Mouse (Mus musculus) liver, embryonic 13.5 days (tissue): ENCODE measurements around the gene Lrrc34. TPM values are rescaled to one million over a fixed set of nuclear protein-coding genes. Genes with fewer than 3 reads are reported as not detected.

Experiments
- ATAC-seq: fragments of 200-750 bp; cut with Nextera tagmentation; 2 replicates; pipeline ENCODE4 v1.8.0; 2017; ENCODE audit warnings: low read depth, mild to moderate bottlenecking, moderate number of reproducible peaks, moderate library complexity
- DNase-seq: peaks from one replicate; pipeline ENCODE4 v3.0.0; 2022
- H3K27ac ChIP-seq: fragments of 300-500 bp; sonication (generic); 2 replicates; pipeline ENCODE4 v1.5.1; 2015; ENCODE audit warnings: moderate library complexity, mild to moderate bottlenecking, inconsistent platforms
- H3K27me3 ChIP-seq: fragments of 300-500 bp; sonication (generic); 2 replicates; pipeline ENCODE4 v1.6.1; 2015; ENCODE audit warnings: mild to moderate bottlenecking, inconsistent platforms
- H3K36me3 ChIP-seq: fragments of 300-500 bp; sonication (generic); 2 replicates; pipeline ENCODE4 v1.6.1; 2015; ENCODE audit warnings: mild to moderate bottlenecking, inconsistent platforms
- H3K4me1 ChIP-seq: fragments of 300-500 bp; sonication (generic); replicated peaks from 2 replicates; pipeline ENCODE4 v1.6.1; 2015; ENCODE audit warnings: inconsistent platforms
- H3K4me2 ChIP-seq: fragments of 300-500 bp; sonication (generic); 2 replicates; pipeline ENCODE4 v1.6.1; 2015; ENCODE audit warnings: inconsistent platforms, mild to moderate bottlenecking, moderate library complexity
- H3K4me3 ChIP-seq: fragments of 300-500 bp; sonication (generic); replicated peaks from 2 replicates; pipeline ENCODE4 v1.5.1; 2015; ENCODE audit warnings: mild to moderate bottlenecking, inconsistent platforms
- H3K9ac ChIP-seq: fragments of 300-500 bp; sonication (generic); 2 replicates; pipeline ENCODE4 v1.6.1; 2015; ENCODE audit warnings: mild to moderate bottlenecking, inconsistent platforms
- H3K9me3 ChIP-seq: fragments of 300-500 bp; sonication (generic); replicated peaks from 2 replicates; pipeline ENCODE4 v1.6.1; 2016; ENCODE audit warnings: inconsistent platforms
- WGBS: fragments of 180-500 bp; shearing (Covaris S2); methylation state at CpG from one replicate; pipeline ENCODE4 v1.1.7; 2015; ENCODE audit not compliant: insufficient replicate concordance; 5-methylcytosine and 5-hydroxymethylcytosine counted together
- polyA plus RNA-seq: library from polyadenylated mRNA; unstranded; fragments of >200 nt; fragmentation: Nextera tagmentation; extraction: Ambion mirVana; gene quantifications from 2 replicates; pipeline ENCODE4 v1.2.1, GENCODE M21; 2015

The Lrrc34 gene
- polyA plus RNA-seq, 1 experiment from 2014 or later: 0.16 TPM

DNA sequence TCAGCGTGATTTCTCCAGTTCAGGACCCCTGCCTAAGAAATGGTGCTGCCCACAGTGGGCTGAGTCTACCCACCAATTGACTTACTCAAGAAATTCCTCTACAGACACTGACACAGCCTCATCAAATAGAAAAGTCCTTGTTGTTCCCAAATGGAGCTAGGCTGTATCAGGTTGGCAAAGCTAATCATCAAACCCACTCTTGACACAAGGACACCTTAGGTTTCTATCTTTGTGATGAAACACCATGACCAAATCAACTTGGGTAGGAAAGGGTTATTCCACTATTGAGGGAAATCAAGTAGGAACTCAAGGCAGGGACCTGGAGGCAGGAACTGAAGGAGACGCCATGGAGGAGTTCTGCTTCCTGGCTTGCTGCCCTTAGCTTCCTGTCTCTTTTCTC lies 3.5 kb downstream of the Lrrc34 start, which contains the start of gene Lrriq4:
TSS of gene Lrriq4 (plus strand) at position 301 of the 400 bp plus-strand sequence.
- Histone ChIP-seq H3K4me3 (no peak within 1 kb of the TSS), H3K4me1 (peaks cover 6% of the 10 kb centered on the region; the same call in 1 of the 2 replicates), H3K27ac (no peak within 1 kb of the TSS), H3K36me3 (no peaks in the 10 kb centered on the region), H3K9me3 (no peaks in the 10 kb centered on the region), H3K9ac (no peak within 1 kb of the TSS), H3K4me2 (no peak within 1 kb of the TSS), H3K27me3 (peaks cover 22% of the 10 kb centered on the region)
- 36% methylated on average over 2 of the region's 2 CpGs for WGBS
- DNase-seq (no peak), ATAC-seq (no peak)

DNA sequence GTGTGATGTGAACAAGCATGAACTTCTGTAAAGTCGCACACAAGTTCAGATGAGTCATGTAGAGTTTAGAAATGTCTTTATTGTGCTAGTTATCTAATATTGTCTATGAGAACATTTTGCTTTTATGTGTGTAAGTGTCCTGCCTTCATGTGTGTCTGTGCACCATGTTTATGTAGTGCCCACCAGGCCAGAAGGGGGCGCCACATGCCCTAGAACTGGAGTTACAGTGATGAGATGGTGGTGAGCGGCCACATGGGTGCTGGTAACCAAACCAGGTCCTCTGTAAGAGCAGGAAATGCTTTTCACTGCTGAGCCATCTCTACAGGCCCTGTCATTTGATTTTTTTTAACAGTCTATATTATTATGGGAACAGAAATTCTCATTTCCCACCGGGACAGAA lies 12.0 kb downstream of the Lrrc34 start:
- H3K36me3 ChIP-seq: no peaks in the 10 kb centered on the region
- no peaks in the 10 kb centered on the region for H3K27me3 ChIP-seq
- H3K9me3 ChIP-seq: no peaks in the 10 kb centered on the region
- no peak for DNase-seq
- H3K4me1 ChIP-seq: no peaks in the 10 kb centered on the region
- WGBS: 59% methylated on average over 4 of the region's 4 CpGs
- no peak overlapping the region for H3K9ac ChIP-seq
- no peak overlapping the region for H3K4me3 ChIP-seq
- H3K4me2 ChIP-seq: no peak overlapping the region
- no peak overlapping the region for H3K27ac ChIP-seq
- ATAC-seq: no peak

DNA sequence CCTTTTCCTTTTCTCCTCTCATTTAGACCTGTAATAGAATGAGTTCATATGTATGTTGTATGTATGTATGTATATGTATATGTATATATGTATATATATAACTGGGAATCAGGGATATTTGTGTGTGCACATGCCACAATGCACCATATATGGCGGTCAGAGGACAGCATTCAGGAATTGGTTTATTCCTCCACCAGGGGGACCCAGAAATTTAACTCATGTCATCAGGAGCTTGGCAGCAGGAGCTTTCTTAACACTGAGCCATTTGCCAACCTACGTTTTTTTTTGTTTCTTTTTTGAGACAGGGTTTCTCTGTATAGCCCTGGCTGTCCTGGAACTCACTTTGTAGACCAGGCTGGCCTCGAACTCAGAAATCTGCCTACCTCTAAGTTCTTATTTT lies 14.0 kb downstream of the Lrrc34 start:
- Histone ChIP-seq H3K4me3 (no peak overlapping the region), H3K9ac (no peak overlapping the region), H3K27me3 (no peaks in the 10 kb centered on the region), H3K4me1 (no peaks in the 10 kb centered on the region), H3K4me2 (no peak overlapping the region), H3K9me3 (no peaks in the 10 kb centered on the region), H3K36me3 (no peaks in the 10 kb centered on the region), H3K27ac (no peak overlapping the region)
- 34% methylated on average over 3 of the region's 3 CpGs for WGBS
- ATAC-seq (no peak), DNase-seq (no peak)

DNA sequence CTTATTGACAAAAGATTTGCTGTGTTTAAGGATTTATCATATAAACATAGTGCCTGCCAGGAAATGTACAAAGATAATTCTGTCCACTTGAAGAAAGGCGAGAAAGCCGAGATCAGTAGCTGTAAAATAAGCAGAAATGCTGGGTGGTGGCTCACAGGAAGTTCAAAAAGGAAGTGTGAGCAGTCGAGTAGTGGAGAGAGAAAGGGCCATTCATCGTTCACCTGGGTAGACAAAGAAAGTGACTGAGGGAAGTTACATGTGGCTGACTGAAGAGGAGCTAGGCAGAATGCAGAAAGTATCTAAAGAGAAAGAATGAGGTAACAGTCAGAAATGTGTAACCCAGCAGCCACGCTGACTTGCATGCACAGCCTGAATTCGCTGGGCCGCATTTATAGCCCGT lies 27.5 kb downstream of the Lrrc34 start:
- no peak overlapping the region for H3K4me3 ChIP-seq
- no peak for DNase-seq
- 51% methylated on average over 8 of the region's 8 CpGs for WGBS
- ATAC-seq: no peak
- no peak overlapping the region for H3K4me2 ChIP-seq
- no peaks in the 10 kb centered on the region for H3K27me3 ChIP-seq
- peaks cover 7% of the 10 kb centered on the region; the same call in 1 of the 2 replicates for H3K4me1 ChIP-seq
- H3K36me3 ChIP-seq: peaks cover 45% of the 10 kb centered on the region
- no peak overlapping the region; the same call in 1 of the 2 replicates for H3K27ac ChIP-seq
- H3K9ac ChIP-seq: no peak overlapping the region
- H3K9me3 ChIP-seq: no peaks in the 10 kb centered on the region

DNA sequence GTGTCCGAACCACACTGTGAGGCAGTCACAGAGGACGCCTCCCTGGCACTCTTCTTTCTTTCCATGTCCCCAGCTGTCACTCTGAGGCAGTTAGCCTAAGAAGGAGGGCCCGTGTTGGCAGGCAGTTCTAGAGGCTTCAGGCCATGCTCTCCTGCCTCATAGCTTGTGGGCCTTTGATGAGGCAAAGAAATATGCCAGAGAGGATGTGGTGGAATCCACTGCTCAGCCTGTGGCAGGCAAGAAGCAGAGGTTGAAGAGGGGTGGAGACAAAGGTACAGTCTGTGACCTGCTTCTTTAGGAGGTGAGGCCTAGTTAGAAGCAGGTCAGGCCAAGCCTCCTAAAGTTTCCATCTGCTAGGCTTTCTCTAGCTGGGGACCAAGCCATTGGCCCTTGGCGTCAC lies 36.7 kb downstream of the Lrrc34 start:
- H3K27me3 ChIP-seq: no peaks in the 10 kb centered on the region
- no peak overlapping the region for H3K4me2 ChIP-seq
- ATAC-seq (no peak), DNase-seq (no peak)
- H3K36me3 ChIP-seq: peaks cover 80% of the 10 kb centered on the region
- H3K4me3 ChIP-seq: no peak overlapping the region
- H3K9ac ChIP-seq: no peak overlapping the region
- H3K9me3 ChIP-seq: no peaks in the 10 kb centered on the region
- H3K27ac ChIP-seq: no peak overlapping the region
- H3K4me1 ChIP-seq: 0 out of 2 replicates have a peak, but pooled peaks cover 3% of the 10 kb centered on the region
- 82% methylated on average over 4 of the region's 4 CpGs for WGBS

DNA sequence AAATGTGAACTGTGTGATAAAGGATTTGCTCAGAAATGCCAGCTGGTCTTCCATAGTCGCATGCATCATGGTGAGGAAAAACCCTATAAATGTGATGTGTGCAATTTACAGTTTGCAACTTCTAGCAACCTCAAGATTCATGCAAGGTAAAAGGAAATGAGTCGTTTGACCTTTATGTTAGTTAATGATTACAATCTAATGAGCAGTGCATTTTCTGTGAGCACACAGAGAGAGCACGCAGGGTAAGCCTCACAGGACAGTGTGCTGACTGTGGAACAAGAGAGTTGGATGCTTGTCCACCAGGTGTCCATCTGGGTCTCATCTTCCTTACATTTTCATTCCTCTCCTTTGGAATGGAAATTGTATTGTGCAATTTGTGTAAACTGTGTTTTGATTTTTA lies 38.7 kb downstream of the Lrrc34 start:
- ATAC-seq: no peak
- DNase-seq: no peak
- Histone ChIP-seq H3K4me2 (no peak overlapping the region), H3K9ac (no peak overlapping the region), H3K27me3 (no peaks in the 10 kb centered on the region), H3K4me1 (peaks cover 12% of the 10 kb centered on the region), H3K9me3 (no peaks in the 10 kb centered on the region), H3K36me3 (peaks cover 78% of the 10 kb centered on the region), H3K27ac (no peak overlapping the region), H3K4me3 (no peak overlapping the region)
- 75% methylated on average over 3 of the region's 3 CpGs for WGBS

DNA sequence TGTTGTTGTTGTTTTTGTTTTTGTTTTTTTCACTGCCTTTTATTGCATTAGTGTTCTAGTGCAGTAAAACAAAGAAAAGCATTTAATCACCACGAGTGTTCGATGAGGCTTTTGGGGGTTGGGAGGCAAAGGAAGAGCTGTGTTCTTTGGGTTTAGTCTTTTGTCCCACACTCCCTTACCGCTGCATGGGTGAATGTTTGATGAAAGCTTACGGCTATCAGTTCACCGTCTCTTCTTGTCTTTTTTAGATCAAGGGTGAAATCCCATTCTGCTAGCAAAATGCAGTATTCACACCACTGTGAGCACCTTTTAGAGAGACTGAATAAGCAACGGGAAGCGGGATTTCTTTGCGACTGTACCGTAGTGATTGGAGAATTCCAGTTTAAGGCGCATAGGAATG lies 44.4 kb downstream of the Lrrc34 start:
- H3K4me2 ChIP-seq: peak overlapping the region; percentile 79
- peak overlapping the region; percentile 88 for H3K9ac ChIP-seq
- peak overlapping the region; percentile 83 for H3K4me3 ChIP-seq
- ATAC-seq: no peak
- no peaks in the 10 kb centered on the region for H3K9me3 ChIP-seq
- peaks cover 35% of the 10 kb centered on the region for H3K36me3 ChIP-seq
- H3K4me1 ChIP-seq: peaks cover 29% of the 10 kb centered on the region
- no peak for DNase-seq
- peak overlapping the region; percentile 98 for H3K27ac ChIP-seq
- WGBS: 49% methylated on average over 10 of the region's 10 CpGs
- peaks cover 13% of the 10 kb centered on the region for H3K27me3 ChIP-seq

DNA sequence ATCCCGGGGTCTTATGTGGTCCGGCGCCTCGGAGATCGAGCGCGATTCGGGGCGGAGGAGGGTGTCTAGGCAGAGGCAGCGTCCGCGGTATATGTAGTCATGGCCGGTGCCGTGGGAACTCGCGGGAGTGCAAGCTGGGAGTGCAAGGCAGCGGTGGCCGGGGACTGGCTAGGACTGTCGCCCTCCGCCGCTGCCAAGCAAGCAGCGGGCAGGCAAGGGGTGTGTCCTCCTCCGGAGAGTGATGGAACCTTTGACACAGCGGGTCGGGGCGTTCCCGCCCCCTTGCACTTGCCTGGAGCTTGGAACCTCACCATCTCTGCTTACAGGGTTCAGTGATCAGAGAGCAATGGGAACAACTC lies 45.0 kb downstream of the Lrrc34 start:
- ATAC-seq (peak; percentile 75), DNase-seq (peak; percentile 77)
- H3K4me3 ChIP-seq: peak overlapping the region; percentile 83
- H3K36me3 ChIP-seq: peaks cover 29% of the 10 kb centered on the region
- no peaks in the 10 kb centered on the region for H3K9me3 ChIP-seq
- peak overlapping the region; percentile 88 for H3K9ac ChIP-seq
- H3K4me1 ChIP-seq: peaks cover 29% of the 10 kb centered on the region
- peak overlapping the region; percentile 98 for H3K27ac ChIP-seq
- H3K4me2 ChIP-seq: peak overlapping the region; percentile 79
- peaks cover 18% of the 10 kb centered on the region for H3K27me3 ChIP-seq
- WGBS: 0% methylated on average over 27 of the region's 27 CpGs

DNA sequence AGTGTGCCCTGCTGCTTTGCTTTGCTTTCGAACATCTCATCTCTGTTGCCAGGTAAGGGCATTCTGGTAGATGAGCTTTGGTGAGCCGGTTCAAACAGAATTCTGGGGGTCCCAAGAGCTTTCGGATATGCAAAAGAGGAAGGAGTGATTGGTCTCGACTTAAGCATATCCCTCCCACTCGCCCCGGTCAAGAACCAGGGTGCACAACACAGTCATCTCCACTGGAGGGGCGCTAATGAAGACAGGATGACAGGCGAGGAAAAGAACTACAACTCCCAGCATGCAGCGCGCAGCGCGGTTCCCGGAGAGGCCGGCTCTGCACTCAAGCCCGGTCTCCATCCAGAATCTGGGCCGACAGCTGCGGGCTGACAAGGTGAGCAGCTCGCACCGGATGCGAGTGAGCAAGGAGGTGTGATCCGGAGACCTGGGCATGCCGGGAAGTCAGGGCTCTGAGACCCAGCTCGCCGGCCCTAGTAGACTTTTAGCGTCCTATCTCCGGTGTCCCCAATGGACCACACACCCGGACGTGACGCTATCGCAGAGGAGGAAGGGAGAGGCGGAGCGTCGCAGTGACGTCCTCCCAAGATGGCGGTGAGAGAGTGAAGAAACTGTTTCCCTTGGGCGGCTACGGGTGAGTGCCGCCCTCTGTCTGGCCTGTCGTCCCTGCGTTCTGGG lies 45.5 kb downstream of the Lrrc34 start, which contains the start of gene Mynn:
TSS of gene Mynn (plus strand) at position 1 of the 675 bp plus-strand sequence.
- peaks cover 29% of the 10 kb centered on the region for H3K4me1 ChIP-seq
- peaks cover 24% of the 10 kb centered on the region for H3K36me3 ChIP-seq
- H3K9me3 ChIP-seq: no peaks in the 10 kb centered on the region
- ATAC-seq (peak; percentile 91), DNase-seq (peak; percentile 94)
- peak within 1 kb of the TSS; percentile 91 for H3K4me2 ChIP-seq
- 0% methylated on average over 40 of the region's 40 CpGs for WGBS
- peak within 1 kb of the TSS; percentile 83 for H3K4me3 ChIP-seq
- H3K27ac ChIP-seq: peak within 1 kb of the TSS; percentile 98
- H3K27me3 ChIP-seq: peaks cover 23% of the 10 kb centered on the region
- peak within 1 kb of the TSS; percentile 88 for H3K9ac ChIP-seq

DNA sequence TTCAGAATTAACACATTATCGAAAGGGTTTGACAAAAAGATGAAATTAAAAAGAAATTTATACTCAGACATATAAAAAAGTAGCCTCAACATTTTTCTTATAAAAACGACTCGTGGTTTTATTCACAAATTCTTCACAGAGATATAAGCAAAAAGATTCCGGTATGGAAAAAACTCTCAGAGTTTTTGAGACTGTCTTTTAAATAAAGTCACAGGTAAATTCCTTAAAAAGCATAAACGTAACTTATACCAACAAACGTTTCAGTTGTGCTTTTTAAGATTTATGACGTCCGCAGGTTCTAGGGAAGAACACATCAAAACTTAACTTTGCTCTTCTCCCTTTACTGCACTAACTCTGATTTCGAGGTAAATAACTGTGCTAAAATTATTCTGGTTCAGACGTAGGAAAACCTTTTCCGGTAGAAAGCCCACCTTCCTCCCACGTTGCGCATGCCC lies 46.0 kb downstream of the Lrrc34 start:
- peak overlapping the region; percentile 98 for H3K27ac ChIP-seq
- peaks cover 29% of the 10 kb centered on the region for H3K4me1 ChIP-seq
- ATAC-seq (no peak), DNase-seq (no peak)
- peak overlapping the region; percentile 83 for H3K4me3 ChIP-seq
- H3K27me3 ChIP-seq: peaks cover 24% of the 10 kb centered on the region
- H3K9me3 ChIP-seq: no peaks in the 10 kb centered on the region
- H3K4me2 ChIP-seq: peak overlapping the region; percentile 91
- under 1% methylated on average over 13 of the region's 13 CpGs for WGBS
- H3K36me3 ChIP-seq: peaks cover 21% of the 10 kb centered on the region
- H3K9ac ChIP-seq: peak overlapping the region; percentile 88

DNA sequence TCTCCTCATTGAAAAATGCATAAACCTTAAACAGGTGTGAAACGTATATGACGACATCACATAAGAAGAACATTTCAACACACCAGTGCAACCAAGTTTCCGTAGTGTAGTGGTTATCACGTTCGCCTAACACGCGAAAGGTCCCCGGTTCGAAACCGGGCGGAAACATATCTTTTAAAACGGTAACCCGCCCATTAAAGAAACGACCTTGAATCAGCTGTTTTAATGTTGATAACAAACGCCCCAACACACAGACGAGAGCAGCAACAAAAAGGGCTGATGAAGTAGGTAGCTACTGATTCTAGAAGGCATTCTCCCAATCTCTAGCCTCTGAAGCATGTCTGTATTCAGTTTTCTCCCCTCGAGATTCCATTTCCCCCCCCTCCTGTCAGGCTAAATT lies 46.5 kb downstream of the Lrrc34 start:
- Histone ChIP-seq H3K9me3 (no peaks in the 10 kb centered on the region), H3K4me3 (peak overlapping the region; percentile 83), H3K4me1 (peaks cover 29% of the 10 kb centered on the region), H3K4me2 (peak overlapping the region; percentile 91), H3K36me3 (peaks cover 18% of the 10 kb centered on the region), H3K27ac (peak overlapping the region; percentile 98), H3K27me3 (peaks cover 28% of the 10 kb centered on the region), H3K9ac (peak overlapping the region; percentile 62)
- ATAC-seq (peak; percentile 47), DNase-seq (peak; percentile 84)
- under 1% methylated on average over 17 of the region's 17 CpGs for WGBS

DNA sequence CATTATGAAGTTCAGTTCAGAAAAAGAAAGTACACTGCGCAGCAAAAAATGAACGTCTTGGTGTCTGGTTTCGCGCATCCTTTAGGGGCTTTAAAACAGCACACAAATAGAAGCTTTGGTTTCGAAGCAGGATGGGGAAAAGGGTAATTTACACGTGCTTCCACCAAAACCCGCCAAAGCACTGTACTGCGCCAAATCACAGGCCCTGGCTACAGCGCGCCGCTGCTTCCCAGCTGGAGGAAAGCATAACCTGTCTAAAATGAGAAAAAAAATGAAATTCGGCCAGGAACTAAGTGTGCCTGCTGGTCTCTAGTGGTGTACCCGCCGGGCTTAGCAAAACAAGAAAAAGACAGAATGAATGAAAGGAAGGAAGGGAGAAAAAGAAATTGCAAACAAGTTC lies 47.0 kb downstream of the Lrrc34 start:
- ATAC-seq (no peak), DNase-seq (no peak)
- Histone ChIP-seq H3K4me1 (peaks cover 33% of the 10 kb centered on the region), H3K27me3 (peaks cover 33% of the 10 kb centered on the region), H3K9me3 (no peaks in the 10 kb centered on the region), H3K4me3 (peak overlapping the region; percentile 83), H3K4me2 (peak overlapping the region; percentile 91), H3K36me3 (peaks cover 13% of the 10 kb centered on the region), H3K9ac (peak overlapping the region; percentile 76), H3K27ac (peak overlapping the region; percentile 75)
- under 1% methylated on average over 14 of the region's 14 CpGs for WGBS
